Mouse (Mus musculus) brain, embryonic 14.5 days (tissue): ENCODE data around the gene Osmr.

Experiments used
- CTCF ChIP-seq: fragments of 200-500 bp; IDR thresholded peaks from 2 replicates; pipeline ENCODE4 v1.5.1; 2012; ENCODE audit warnings: inconsistent platforms, mild to moderate bottlenecking, moderate library complexity, borderline replicate concordance; ENCODE audit not compliant: insufficient read depth, insufficient read length; ENCODE audit errors: extremely low read depth
- POLR2A ChIP-seq: fragments of 200-500 bp; IDR thresholded peaks from 2 replicates; pipeline ENCODE4 v1.6.1; 2012; ENCODE audit warnings: mild to moderate bottlenecking, inconsistent platforms, borderline replicate concordance; ENCODE audit not compliant: poor library complexity, insufficient read depth, insufficient read length, severe bottlenecking; ENCODE audit errors: extremely low read depth

DNA sequence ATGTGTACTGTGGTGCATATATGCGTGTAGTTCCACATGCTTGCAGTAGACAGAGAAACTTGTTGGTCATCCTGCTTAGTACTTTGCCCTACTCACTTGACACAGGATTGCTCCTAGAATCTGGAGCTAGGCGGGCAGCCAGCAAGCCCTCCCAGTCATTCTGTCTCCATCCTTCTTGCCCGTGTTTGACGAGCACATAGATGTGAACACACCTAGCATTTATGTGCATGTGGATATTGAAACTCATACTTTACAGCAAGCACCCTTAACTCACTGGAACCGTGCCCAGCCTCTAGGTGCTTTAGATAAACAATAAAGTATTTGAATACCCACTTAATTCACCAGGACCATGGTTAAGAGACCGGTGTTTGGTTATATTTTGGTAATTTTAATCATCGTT is 84.8 kb downstream of the Osmr start:
- TF ChIP-seq CTCF (no peak), POLR2A (no peak)
